Mouse (Mus musculus) liver, embryonic 14 days (tissue): Measurements from ENCODE around the gene Prcp. TPM values are rescaled to one million over a fixed set of nuclear protein-coding genes. Genes with fewer than 3 reads are reported as not detected.

ENCODE experiments used
- polyA plus RNA-seq: library from polyadenylated mRNA; depleted of rRNA; stranded (reverse); fragments of >200 nt; gene quantifications from 2 replicates; pipeline ENCODE4 v1.2.3, GENCODE M21; 2012; rRNA removed

Gene Prcp
- polyA plus RNA-seq, result 13.1 and 16.4 TPM in 2 replicates

GRCm38 (mm10) chr7:92874116-92874675 is at the start of gene Prcp, which contains the start of gene Ddias:
Prcp (plus strand) TSS chr7:92874470.
Ddias (minus strand) TSS chr7:92874247.

Other genes with a start within 250 kb of the Prcp start
- gene Ankrd42, start 237.3 kb upstream of the Prcp start, polyA plus RNA-seq, result 0.15 and 0.19 TPM in 2 replicates
- gene Pcf11, start 204.5 kb upstream of the Prcp start, polyA plus RNA-seq, result 14.2 and 15.7 TPM in 2 replicates
- gene Rab30, start 132.9 kb upstream of the Prcp start, polyA plus RNA-seq, result 1.5 and 2.2 TPM in 2 replicates
- 4.3 and 5.0 TPM in 2 replicates for gene Ddias, start 223 bp upstream of the Prcp start, polyA plus RNA-seq
- gene Fam181b, start 205.4 kb downstream of the Prcp start, polyA plus RNA-seq, result 0.03 and 0.07 TPM in 2 replicates